Mouse (Mus musculus) limb, embryonic 13.5 days (tissue): ENCODE results near the gene Gm20388. TPM values are rescaled to one million over a fixed set of nuclear protein-coding genes. Genes with fewer than 3 reads are reported as not detected.

ENCODE experiments used
- ATAC-seq: fragments of 200-750 bp; cut with Nextera tagmentation; 2 replicates; pipeline ENCODE4 v1.8.0; 2017; ENCODE audit warnings: low read depth, moderate number of reproducible peaks, moderate TSS enrichment; ENCODE audit not compliant: low FRiP score
- H3K27ac ChIP-seq: fragments of 300-500 bp; sonication (generic); 2 replicates; pipeline ENCODE4 v1.5.1; 2015; ENCODE audit warnings: inconsistent platforms, mild to moderate bottlenecking, moderate library complexity
- H3K27me3 ChIP-seq: fragments of 300-500 bp; sonication (generic); 2 replicates; pipeline ENCODE4 v1.6.1; 2015; ENCODE audit warnings: mild to moderate bottlenecking, inconsistent platforms
- H3K36me3 ChIP-seq: fragments of 300-500 bp; sonication (generic); 2 replicates; pipeline ENCODE4 v1.6.1; 2015; ENCODE audit warnings: inconsistent platforms, mild to moderate bottlenecking, moderate library complexity
- H3K4me1 ChIP-seq: fragments of 300-500 bp; sonication (generic); 2 replicates; pipeline ENCODE4 v1.6.1; 2015; ENCODE audit warnings: inconsistent platforms
- H3K4me2 ChIP-seq: fragments of 300-500 bp; sonication (generic); replicated peaks from 2 replicates; pipeline ENCODE4 v1.6.1; 2015; ENCODE audit warnings: inconsistent platforms, mild to moderate bottlenecking, moderate library complexity
- H3K4me3 ChIP-seq: fragments of 300-500 bp; sonication (generic); 2 replicates; pipeline ENCODE4 v1.5.1; 2015; ENCODE audit warnings: moderate library complexity, mild to moderate bottlenecking, inconsistent platforms
- H3K9ac ChIP-seq: fragments of 300-500 bp; sonication (generic); 2 replicates; pipeline ENCODE4 v1.6.1; 2015; ENCODE audit warnings: mild to moderate bottlenecking, inconsistent platforms
- H3K9me3 ChIP-seq: fragments of 300-500 bp; sonication (generic); 2 replicates; pipeline ENCODE4 v1.6.1; 2016; ENCODE audit warnings: inconsistent platforms
- WGBS: fragments of 180-500 bp; shearing (Covaris S2); methylation state at CpG from one replicate; pipeline ENCODE4 v1.1.7; 2015; 5-methylcytosine and 5-hydroxymethylcytosine counted together
- polyA plus RNA-seq: library from polyadenylated mRNA; unstranded; fragments of >200 nt; fragmentation: Nextera tagmentation; extraction: Ambion mirVana; gene quantifications from 2 replicates; pipeline ENCODE4 v1.2.1, GENCODE M21; 2015

The Gm20388 gene
- polyA plus RNA-seq, 1 experiment from 2014 or later, result 7.1 TPM

GRCm38 (mm10) chr8:120523641-120524040 is 613.0 kb downstream of the Gm20388 start:
- H3K4me1 ChIP-seq, result peaks cover 80% of the 10 kb centered on the region
- ATAC-seq, result no peak
- no peak overlapping the region for H3K4me2 ChIP-seq
- H3K9ac ChIP-seq, result no peak overlapping the region; the same call in 1 of the 2 replicates
- WGBS, result 75% methylated on average over 7 of the region's 7 CpGs
- H3K4me3 ChIP-seq, result no peak overlapping the region
- H3K9me3 ChIP-seq, result no peaks in the 10 kb centered on the region
- no peak overlapping the region for H3K27ac ChIP-seq
- peaks cover 17% of the 10 kb centered on the region for H3K27me3 ChIP-seq
- H3K36me3 ChIP-seq, result no peaks in the 10 kb centered on the region

- no peaks in the 10 kb centered on the region for H3K9me3 ChIP-seq
- H3K27ac ChIP-seq, result no peak overlapping the region
- ATAC-seq, result no peak
- H3K4me2 ChIP-seq, result no peak overlapping the region
- no peak overlapping the region for H3K9ac ChIP-seq
- H3K36me3 ChIP-seq, result no peaks in the 10 kb centered on the region
- 95% methylated on average over 1 of the region's 1 CpGs for WGBS
- H3K27me3 ChIP-seq, result peaks cover 13% of the 10 kb centered on the region; the same call in 1 of the 2 replicates
- H3K4me1 ChIP-seq, result peaks cover 76% of the 10 kb centered on the region
- H3K4me3 ChIP-seq, result no peak overlapping the region
Measured at GRCm38 (mm10) chr8:120525135-120525534, 614.5 kb downstream of the Gm20388 start.

- no peak overlapping the region for H3K27ac ChIP-seq
- WGBS, result 56% methylated on average over 6 of the region's 6 CpGs
- no peak overlapping the region for H3K4me2 ChIP-seq
- ATAC-seq, result 0 out of 2 replicates have a peak, but pooled peaks have one; percentile 4
- H3K4me1 ChIP-seq, result peaks cover 69% of the 10 kb centered on the region
- peaks cover 9% of the 10 kb centered on the region; the same call in 1 of the 2 replicates for H3K27me3 ChIP-seq
- H3K4me3 ChIP-seq, result no peak overlapping the region
- H3K36me3 ChIP-seq, result no peaks in the 10 kb centered on the region
- no peak overlapping the region for H3K9ac ChIP-seq
- no peaks in the 10 kb centered on the region for H3K9me3 ChIP-seq
Measured at GRCm38 (mm10) chr8:120525832-120526231, 615.2 kb downstream of the Gm20388 start.

- Histone ChIP-seq H3K9ac (no peak overlapping the region), H3K27me3 (peaks cover 9% of the 10 kb centered on the region; the same call in 1 of the 2 replicates), H3K4me2 (no peak overlapping the region), H3K9me3 (no peaks in the 10 kb centered on the region), H3K36me3 (no peaks in the 10 kb centered on the region), H3K4me3 (no peak overlapping the region), H3K4me1 (peaks cover 68% of the 10 kb centered on the region), H3K27ac (no peak overlapping the region)
- no peak for ATAC-seq
- WGBS, result 32% methylated on average over 4 of the region's 4 CpGs
Measured at GRCm38 (mm10) chr8:120526577-120526976, 615.9 kb downstream of the Gm20388 start.

- no peak overlapping the region for H3K4me2 ChIP-seq
- H3K9me3 ChIP-seq, result no peaks in the 10 kb centered on the region
- H3K9ac ChIP-seq, result 0 out of 2 replicates have a peak overlapping the region, but pooled peaks have one; percentile 8
- no peak overlapping the region for H3K27ac ChIP-seq
- peaks cover 12% of the 10 kb centered on the region for H3K27me3 ChIP-seq
- no peak; the same call in 1 of the 2 replicates for ATAC-seq
- H3K4me1 ChIP-seq, result peaks cover 79% of the 10 kb centered on the region
- WGBS, result 21% methylated on average over 3 of the region's 3 CpGs
- no peak overlapping the region for H3K4me3 ChIP-seq
- H3K36me3 ChIP-seq, result no peaks in the 10 kb centered on the region
Measured at GRCm38 (mm10) chr8:120528332-120528731, 617.7 kb downstream of the Gm20388 start.

GRCm38 (mm10) chr8:120529226-120529625 is 618.6 kb downstream of the Gm20388 start:
- WGBS, result 67% methylated on average over 7 of the region's 7 CpGs
- H3K9me3 ChIP-seq, result no peaks in the 10 kb centered on the region
- H3K4me2 ChIP-seq, result no peak overlapping the region
- no peaks in the 10 kb centered on the region for H3K36me3 ChIP-seq
- H3K9ac ChIP-seq, result no peak overlapping the region
- H3K27ac ChIP-seq, result no peak overlapping the region
- no peak overlapping the region for H3K4me3 ChIP-seq
- H3K27me3 ChIP-seq, result peaks cover 21% of the 10 kb centered on the region
- H3K4me1 ChIP-seq, result peaks cover 80% of the 10 kb centered on the region
- ATAC-seq, result no peak

- 52% methylated on average over 16 of the region's 16 CpGs for WGBS
- Histone ChIP-seq H3K4me2 (no peak overlapping the region), H3K27me3 (peaks cover 25% of the 10 kb centered on the region), H3K4me1 (peaks cover 84% of the 10 kb centered on the region), H3K36me3 (no peaks in the 10 kb centered on the region), H3K9ac (no peak overlapping the region), H3K9me3 (no peaks in the 10 kb centered on the region), H3K4me3 (no peak overlapping the region), H3K27ac (no peak overlapping the region)
- no peak for ATAC-seq
Measured at GRCm38 (mm10) chr8:120530954-120531656, 620.5 kb downstream of the Gm20388 start.

GRCm38 (mm10) chr8:120531775-120532516 is 621.3 kb downstream of the Gm20388 start:
- H3K36me3 ChIP-seq, result no peaks in the 10 kb centered on the region
- peak; percentile 14 for ATAC-seq
- H3K27me3 ChIP-seq, result peaks cover 21% of the 10 kb centered on the region
- no peak overlapping the region for H3K4me3 ChIP-seq
- H3K9me3 ChIP-seq, result no peaks in the 10 kb centered on the region
- WGBS, result 26% methylated on average over 10 of the region's 10 CpGs
- H3K4me2 ChIP-seq, result peak overlapping the region; percentile 56
- H3K27ac ChIP-seq, result peak overlapping the region; percentile 59; the same call in 1 of the 2 replicates
- H3K9ac ChIP-seq, result peak overlapping the region; percentile 19; the same call in 1 of the 2 replicates
- peaks cover 84% of the 10 kb centered on the region for H3K4me1 ChIP-seq

GRCm38 (mm10) chr8:120532517-120533215 is 622.0 kb downstream of the Gm20388 start:
- Histone ChIP-seq H3K9ac (0 out of 2 replicates have a peak overlapping the region, but pooled peaks have one; percentile 36), H3K4me3 (peak overlapping the region; percentile 19; the same call in 1 of the 2 replicates)

GRCm38 (mm10) chr8:120533380-120533779 is 622.7 kb downstream of the Gm20388 start:
- Histone ChIP-seq H3K27ac (peak overlapping the region; percentile 61; the same call in 1 of the 2 replicates), H3K4me3 (no peak overlapping the region), H3K4me2 (peak overlapping the region; percentile 56), H3K27me3 (peaks cover 15% of the 10 kb centered on the region), H3K9me3 (no peaks in the 10 kb centered on the region), H3K4me1 (peaks cover 81% of the 10 kb centered on the region), H3K36me3 (no peaks in the 10 kb centered on the region), H3K9ac (no peak overlapping the region)
- ATAC-seq, result no peak
- WGBS, result 10% methylated on average over 3 of the region's 3 CpGs

More at GRCm38 (mm10) chr8:120532517-120533215, 622.0 kb downstream of the Gm20388 start:
- H3K9me3 ChIP-seq, result no peaks in the 10 kb centered on the region
- ATAC-seq, result peak; percentile 46
- peak overlapping the region; percentile 61; the same call in 1 of the 2 replicates for H3K27ac ChIP-seq
- peaks cover 21% of the 10 kb centered on the region for H3K27me3 ChIP-seq
- H3K4me2 ChIP-seq, result peak overlapping the region; percentile 56
- H3K36me3 ChIP-seq, result no peaks in the 10 kb centered on the region
- H3K4me1 ChIP-seq, result peaks cover 81% of the 10 kb centered on the region
- WGBS, result under 1% methylated on average over 29 of the region's 29 CpGs

- H3K4me1 ChIP-seq, result peaks cover 81% of the 10 kb centered on the region
- no peak overlapping the region for H3K9ac ChIP-seq
- ATAC-seq, result no peak
- H3K4me3 ChIP-seq, result no peak overlapping the region
- no peaks in the 10 kb centered on the region for H3K36me3 ChIP-seq
- peaks cover 15% of the 10 kb centered on the region for H3K27me3 ChIP-seq
- WGBS, result 43% methylated on average over 8 of the region's 8 CpGs
- H3K27ac ChIP-seq, result no peak overlapping the region
- no peak overlapping the region for H3K4me2 ChIP-seq
- no peaks in the 10 kb centered on the region for H3K9me3 ChIP-seq
Measured at GRCm38 (mm10) chr8:120534080-120534479, 623.4 kb downstream of the Gm20388 start.
